Mouse (Mus musculus) liver, adult 10 weeks (tissue): ENCODE measurements around the gene Selenbp1. TPM values are rescaled to one million over a fixed set of nuclear protein-coding genes. Genes with fewer than 3 reads are reported as not detected.

Experiments
- polyA plus RNA-seq: library from polyadenylated mRNA; stranded (reverse); fragments of 350-450 nt; fragmentation: Illumina TruSeq; extraction: RNeasy Lipid Tissue Mini Kit (QIAGEN cat#74804); gene quantifications from one replicate; pipeline ENCODE4 v1.2.3, GENCODE M21; 2014; ENCODE audit warnings: low read depth, low replicate concordance

Gene Selenbp1
- polyA plus RNA-seq = 41.9 TPM

DNA sequence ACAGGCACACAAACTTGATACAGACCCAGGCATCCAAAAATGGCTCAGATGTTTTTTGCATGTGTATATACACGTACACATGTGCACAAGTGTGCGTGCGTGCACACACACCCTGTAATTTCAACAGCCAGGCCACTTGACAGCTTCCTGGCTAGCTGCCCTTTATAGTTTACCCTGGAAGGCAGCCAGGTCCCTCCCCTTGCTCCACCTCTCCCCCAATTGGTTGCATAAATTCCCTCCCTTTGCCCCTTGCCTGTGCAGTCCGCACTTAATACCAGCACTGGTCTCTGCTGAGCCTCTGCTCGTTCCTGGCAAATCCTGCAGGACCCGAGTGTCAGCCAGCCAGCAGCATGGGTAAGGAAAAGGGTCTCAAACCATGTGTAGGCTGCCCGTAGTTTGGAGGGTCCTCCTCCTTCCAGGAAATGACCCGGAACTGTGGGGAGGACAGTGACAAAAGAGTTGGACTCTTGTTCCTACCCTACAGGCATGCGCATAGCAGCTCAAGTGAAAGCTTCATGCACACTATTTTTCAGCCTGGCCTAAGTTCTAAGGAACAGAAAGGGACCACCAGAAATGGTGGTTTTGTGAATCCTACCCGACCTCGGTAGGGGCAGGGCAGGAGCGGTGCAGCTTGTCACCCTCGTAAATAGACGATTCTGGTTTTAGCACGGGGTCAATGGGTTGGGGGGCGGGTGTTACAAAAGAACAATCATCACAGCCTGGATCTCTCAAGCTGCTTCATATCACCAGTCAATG, at the start of gene Selenbp1:
Gene Selenbp1 (plus strand): TSS at position 248 of the 756 bp plus-strand sequence.

DNA sequence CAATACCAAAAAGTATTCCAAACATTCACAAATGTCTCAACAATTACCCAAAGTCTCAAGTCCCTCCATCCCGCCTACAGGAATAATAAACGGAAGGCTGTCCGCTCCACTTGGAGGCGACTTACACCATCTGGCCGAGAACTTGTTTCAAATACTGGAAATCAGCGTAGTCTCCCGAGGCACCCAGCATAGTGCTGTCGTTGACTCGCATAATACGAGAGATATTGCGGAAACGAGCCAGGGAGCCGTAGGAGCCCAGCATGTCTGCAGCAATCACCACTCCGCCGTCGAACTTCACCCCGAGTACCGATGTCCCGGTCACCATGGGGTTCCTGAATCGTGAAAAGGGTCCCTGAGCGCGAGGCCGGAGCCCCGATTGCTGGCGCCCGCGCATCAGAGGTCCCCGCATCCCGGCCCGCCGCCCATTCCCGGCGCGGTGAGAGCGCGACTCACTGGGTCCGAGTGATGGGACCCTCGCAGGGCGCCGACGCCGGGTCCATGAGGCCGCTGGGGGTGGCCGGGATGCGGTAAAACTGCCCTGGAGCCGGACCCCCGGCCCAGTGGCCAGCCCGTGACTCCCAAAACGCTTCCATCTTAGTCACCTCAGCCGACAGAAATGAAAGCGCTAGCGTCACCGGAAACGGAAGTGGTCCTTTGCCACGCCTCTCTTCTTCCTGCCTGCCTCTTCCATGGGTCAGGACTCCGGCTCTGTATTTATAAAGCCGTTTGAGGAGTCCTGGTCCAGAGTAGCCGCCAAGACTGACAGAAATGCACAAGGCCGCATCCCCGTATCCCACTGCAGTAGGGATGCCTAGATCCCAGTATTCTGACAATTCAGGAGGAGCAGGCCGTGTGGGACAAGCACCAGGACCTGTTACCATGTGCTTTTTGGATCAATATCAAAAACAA, 46.3 kb upstream of the Selenbp1 start, which contains the start of gene Psmb4:
Gene Psmb4 (minus strand): TSS at position 646 of the 909 bp plus-strand sequence.

DNA sequence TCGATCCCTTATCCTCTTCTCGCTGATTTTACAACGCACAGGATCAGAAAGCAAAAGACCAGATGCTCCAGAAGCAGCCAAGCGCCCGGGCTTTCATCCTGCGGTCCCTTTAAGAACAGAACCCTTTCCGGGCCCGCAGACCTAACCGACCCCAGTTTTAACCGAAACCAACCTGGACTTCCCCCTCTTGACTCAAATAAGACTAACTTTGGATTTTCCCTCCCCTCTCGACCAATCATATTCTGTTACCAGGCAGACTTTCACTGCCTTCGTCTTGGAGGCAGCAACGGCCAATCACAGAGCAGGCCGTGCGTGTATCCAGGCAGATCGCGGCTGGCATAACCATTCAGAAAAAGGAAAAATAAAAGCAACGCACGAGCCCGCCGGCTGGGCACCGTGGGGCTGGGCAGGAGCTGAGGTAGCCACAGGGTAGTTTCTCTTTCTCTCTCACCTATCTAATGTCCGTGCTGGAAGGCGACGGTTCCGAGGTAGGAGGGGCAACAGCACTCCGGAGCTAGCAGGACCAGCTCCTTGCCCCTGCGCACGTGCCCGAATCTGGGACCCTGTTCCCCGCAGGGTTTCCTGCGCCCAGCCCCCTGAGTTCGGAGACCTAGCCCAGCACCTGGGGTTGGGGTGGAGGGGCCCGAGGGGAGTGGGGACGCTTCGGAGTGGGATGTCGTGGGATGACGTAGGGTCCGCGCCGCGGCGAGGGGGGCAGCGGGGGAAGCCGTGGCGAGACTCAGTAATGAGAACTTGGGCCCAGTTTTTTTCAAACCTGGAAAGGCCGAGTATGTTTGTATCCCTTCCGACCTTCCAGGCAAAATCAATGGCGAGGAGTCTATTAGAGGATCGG, 21.1 kb downstream of the Selenbp1 start, which contains the start of gene Rfx5:
Gene Rfx5 (plus strand): TSS at position 312 of the 853 bp plus-strand sequence.

DNA sequence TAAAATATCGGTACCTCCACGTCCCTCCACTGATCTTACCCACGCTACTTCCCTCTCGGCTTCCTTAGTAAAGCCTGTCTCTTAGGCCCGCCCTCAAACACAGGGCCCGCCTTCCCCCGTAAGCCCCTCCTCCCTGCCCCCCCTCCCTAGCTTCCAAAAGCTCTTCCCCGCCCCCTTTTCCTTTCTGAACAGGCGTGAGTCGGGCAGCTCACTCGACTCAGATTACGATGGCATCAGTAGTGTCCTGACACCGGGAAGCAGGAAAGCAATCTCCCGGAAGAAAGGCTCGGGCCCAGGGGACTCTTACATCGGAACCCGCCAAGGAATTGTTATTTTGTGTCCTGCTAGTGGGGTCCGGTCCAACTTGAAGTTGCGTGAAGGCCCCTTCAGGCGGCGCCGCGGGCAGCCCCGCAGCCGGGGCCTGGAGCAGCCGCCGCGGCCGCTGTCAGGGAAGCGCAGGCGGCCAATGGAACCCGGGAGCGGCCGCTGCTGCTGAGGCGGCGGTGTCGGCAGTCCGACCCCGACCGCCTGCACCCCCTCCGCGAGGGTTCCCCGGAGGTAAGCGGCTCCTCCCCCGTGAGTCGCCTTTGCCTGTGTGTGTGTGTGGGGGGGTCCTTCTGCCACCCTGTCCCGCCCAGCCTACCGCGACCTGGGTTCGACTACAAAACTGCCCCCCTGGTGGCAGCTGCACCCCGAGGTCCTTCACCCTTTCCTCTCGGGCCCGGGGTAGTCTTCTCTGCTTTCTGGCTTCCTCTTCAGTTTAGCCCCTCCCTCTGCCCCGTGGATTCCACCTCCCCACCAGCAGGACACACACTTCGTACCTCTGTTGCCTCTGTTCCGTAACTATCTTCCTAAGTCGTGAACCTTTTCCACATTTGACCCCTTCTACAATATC, 41.9 kb downstream of the Selenbp1 start, which contains the start of gene Pi4kb:
Gene Pi4kb (plus strand): TSS at position 204 of the 895 bp plus-strand sequence.

Other genes with a start within 250 kb of the Selenbp1 start
- 4.8 TPM for gene Selenbp2, start 239.5 kb upstream of the Selenbp1 start, polyA plus RNA-seq
- 7.0 TPM for gene Cgn, start 146.6 kb upstream of the Selenbp1 start, polyA plus RNA-seq
- gene Pogz, start 95.5 kb upstream of the Selenbp1 start, polyA plus RNA-seq = 5.7 TPM
- gene Psmb4, start 46.1 kb upstream of the Selenbp1 start, polyA plus RNA-seq = 71.9 TPM
- 9.8 TPM for gene Rfx5, start 21.0 kb downstream of the Selenbp1 start, polyA plus RNA-seq
- 11.2 TPM for gene Pi4kb, start 41.7 kb downstream of the Selenbp1 start, polyA plus RNA-seq
- gene Zfp687, start 82.4 kb downstream of the Selenbp1 start, polyA plus RNA-seq = 1.3 TPM
- 14.5 TPM for gene Psmd4, start 109.6 kb downstream of the Selenbp1 start, polyA plus RNA-seq
- gene Pip5k1a, start 173.9 kb downstream of the Selenbp1 start, polyA plus RNA-seq = 5.5 TPM
- 4.8 TPM for gene Vps72, start 178.0 kb downstream of the Selenbp1 start, polyA plus RNA-seq
- gene Tmod4, start 191.4 kb downstream of the Selenbp1 start, polyA plus RNA-seq = not detected
- gene Scnm1, start 201.0 kb downstream of the Selenbp1 start, polyA plus RNA-seq = 11.2 TPM
- 2.8 TPM for gene Lysmd1, start 201.0 kb downstream of the Selenbp1 start, polyA plus RNA-seq
- not detected for gene Tnfaip8l2, start 209.3 kb downstream of the Selenbp1 start, polyA plus RNA-seq
- gene Sema6c, start 227.4 kb downstream of the Selenbp1 start, polyA plus RNA-seq = 0.32 TPM